ENCODE assay signal across 18 mouse cellular contexts in genomic region chr12:112763176-112763575, GRCm38 (mm10). TPM values are rescaled to one million over a fixed set of nuclear protein-coding genes. Genes with fewer than 3 reads are reported as not detected.
DNase-seq lines count a peak whose midpoint lies in the region.
"Had no signal": no experiment of that assay in that cellular context is flagged by ENCODE, and none has a peak within 500 bp of the region (broad histone marks: within the 10 kb centered on the region; RNA-seq: fewer than 3 reads in every experiment).

No protein-coding gene starts in this region.

- no peak overlapping the region; the same call in 1 of the 2 replicates for H3K4me3 ChIP-seq in macrophage (ENCODE audit: inconsistent target)
- H3K4me3 ChIP-seq: embryonic facial prominence, embryonic 12.5 days; forebrain, embryonic 13.5 days; heart, adult 2 months; hindbrain, embryonic 15.5 days had no signal

- WGBS in macrophage (ENCODE audit: missing documents): 91% methylated on average over 4 of the region's 4 CpGs

- H3K36me3 ChIP-seq in macrophage (ENCODE audit: inconsistent target): peaks cover 51% of the 10 kb centered on the region
- H3K36me3 ChIP-seq: embryonic facial prominence, embryonic 12.5 days; hindbrain, embryonic 15.5 days had no signal

- H3K27ac ChIP-seq in macrophage: peak overlapping the region; percentile 99
- H3K27ac ChIP-seq: embryonic facial prominence, embryonic 12.5 days; forebrain, embryonic 13.5 days; heart, adult 2 months; hindbrain, embryonic 15.5 days had no signal

- H3K79me2 ChIP-seq in macrophage (ENCODE audit: inconsistent target): peaks cover 48% of the 10 kb centered on the region

- intact Hi-C loops in heart, postnatal 25 days (cut with DNase I): no loop called here
- intact Hi-C loops in left cerebral cortex, postnatal 4 days (cut with DNase I): no loop called here

- peak; percentile 77 for DNase-seq in heart, adult 11 months
- no peak for DNase-seq in heart, postnatal 25 days (ENCODE audit: low spot score)
- peak; percentile 0 for DNase-seq in left cerebral cortex, postnatal 4 days
- DNase-seq in left cerebral cortex, adult 9 months (ENCODE audit: low spot score in 2 of 2): no peak
- DNase-seq in thymus, postnatal 4 days: peak; percentile 4
- DNase-seq in thymus, postnatal 25 days: no peak
- DNase-seq: adrenal gland, adult 2 months; adrenal gland, postnatal 25 days; cerebellum, adult 2 months; cerebellum, postnatal 10 days; forebrain, postnatal 0 days; gastrocnemius, postnatal 25 days; heart, postnatal 14 days had no signal

RNA-seq across cellular contexts. Expression of gene Pld4, which starts 2.7 kb away (rescaled TPM):
- 1 to 10 TPM; 5.6 to 6.9 TPM for total RNA-seq in heart, postnatal 25 days (2021)
- total RNA-seq in left cerebral cortex, postnatal 4 days (2021): 1 to 10 TPM; 6.2 to 6.6 TPM
- total RNA-seq in macrophage (2018; cell fraction: chromatin; rRNA removed): 1,000 to 10,000 TPM in 8 of 26 experiments, 100 to 1,000 TPM in 16, 10 to 100 TPM in 2; 64.9 to 1,705 (median 425) TPM
- total RNA-seq in macrophage (2018; cell fraction: cytosol; rRNA removed): 100 to 1,000 TPM; 167 to 665 (median 370) TPM
- 1,000 to 10,000 TPM in 6 of 26 experiments, 100 to 1,000 TPM in 20; 137 to 1,391 (median 650) TPM for total RNA-seq in macrophage (2018; cell fraction: nucleus; rRNA removed)
- polyA plus RNA-seq in macrophage (2018): 131 to 514 TPM (median 230 TPM) in 3 replicates

RNA-seq across cellular contexts. Expression of gene Ahnak2, which starts 39.3 kb away (rescaled TPM):
- 10 to 100 TPM; 15.3 to 16.5 TPM for total RNA-seq in heart, postnatal 25 days (2021)
- 10 to 100 TPM; 28.1 to 28.2 TPM for total RNA-seq in left cerebral cortex, postnatal 4 days (2021)
- 1,000 to 10,000 TPM in 1 of 26 experiments, 100 to 1,000 TPM in 25; 132 to 1,128 (median 253) TPM for total RNA-seq in macrophage (2018; cell fraction: chromatin; rRNA removed)
- total RNA-seq in macrophage (2018; cell fraction: cytosol; rRNA removed): 100 to 1,000 TPM in 12 of 26 experiments, 10 to 100 TPM in 14; 46.7 to 172 (median 94.6) TPM
- 100 to 1,000 TPM; 108 to 342 (median 214) TPM for total RNA-seq in macrophage (2018; cell fraction: nucleus; rRNA removed)
- 41.7 to 78.3 TPM (median 63.2 TPM) in 3 replicates for polyA plus RNA-seq in macrophage (2018)

RNA-seq across cellular contexts. Expression of gene Cep170b, which starts 42.9 kb away (rescaled TPM):
- total RNA-seq in heart, postnatal 25 days (2021): 1 to 10 TPM; 7.7 to 9.8 TPM
- total RNA-seq in left cerebral cortex, postnatal 4 days (2021): 100 to 1,000 TPM; 183 to 185 TPM
- total RNA-seq in macrophage (2018; cell fraction: chromatin; rRNA removed): 10 to 100 TPM in 11 of 26 experiments, 1 to 10 TPM in 15; 1.3 to 34.8 (median 7.2) TPM
- total RNA-seq in macrophage (2018; cell fraction: cytosol; rRNA removed): 10 to 100 TPM in 1 of 26 experiments, 1 to 10 TPM in 25; 2.0 to 10.2 (median 6.0) TPM
- 10 to 100 TPM in 6 of 26 experiments, 1 to 10 TPM in 20; 2.8 to 17.8 (median 7.1) TPM for total RNA-seq in macrophage (2018; cell fraction: nucleus; rRNA removed)
- 3.1 to 9.1 TPM (median 4.7 TPM) in 3 replicates for polyA plus RNA-seq in macrophage (2018)

RNA-seq across cellular contexts. Expression of gene Clba1, which starts 45.6 kb away (rescaled TPM):
- total RNA-seq in heart, postnatal 25 days (2021): 1 to 10 TPM; 1.5 to 1.9 TPM
- total RNA-seq in left cerebral cortex, postnatal 4 days (2021): 10 to 100 TPM; 15.0 to 15.8 TPM
- 1 to 10 TPM in 20 of 26 experiments, under 1 TPM in 6; 0.48 to 6.2 (median 2.3) TPM for total RNA-seq in macrophage (2018; cell fraction: chromatin; rRNA removed)
- total RNA-seq in macrophage (2018; cell fraction: cytosol; rRNA removed): 1 to 10 TPM; 2.4 to 6.4 (median 3.8) TPM
- 1 to 10 TPM; 1.8 to 5.3 (median 2.9) TPM for total RNA-seq in macrophage (2018; cell fraction: nucleus; rRNA removed)
- 1.9 to 4.4 TPM (median 4.2 TPM) in 3 replicates for polyA plus RNA-seq in macrophage (2018)

Comparison
In these comparisons a context has a peak if more than half of its experiments do, and no peak if none do; other contexts are left out.
1. DNase-seq: peak in heart, adult 11 months (single experiment), left cerebral cortex, postnatal 4 days (single experiment) and thymus, postnatal 4 days (single experiment); none in heart, postnatal 25 days (single experiment), left cerebral cortex, adult 9 months (0 of 2) and thymus, postnatal 25 days (single experiment).
2. RNA of gene Cep170b, which starts 42.9 kb away (total RNA-seq): 183 to 185 TPM in left cerebral cortex, postnatal 4 days; 7.7 to 9.8 TPM in heart, postnatal 25 days; every median in the first group is over 10 times any median in the second.